Mouse (Mus musculus) megakaryocyte, adult 5-6 weeks (primary cell): ENCODE data around the gene Wscd2. TPM values are rescaled to one million over a fixed set of nuclear protein-coding genes. Genes with fewer than 3 reads are reported as not detected.

Source experiments
- ATAC-seq: 2 replicates; pipeline ENCODE4 v1.8.0; 2016; ENCODE audit warnings: mild to moderate bottlenecking, inconsistent platforms; ENCODE audit not compliant: poor library complexity, severe bottlenecking
- total RNA-seq, 2 experiments: library from RNA; stranded (forward) in 1 of 2; stranded (reverse) in 1 of 2; fragments of 153-499, 151-499 nt in 1 of 2; fragments of 221-1000, 200-1000 nt in 1 of 2; gene quantifications; 2 replicates each; pipeline versions ENCODE4 v1.2.3 to v1.2.4; 2015 to 2017

Wscd2 gene
- total RNA-seq, 2 experiments from 2014 or later, result 0.18 TPM; not detected in 1

GRCm38 (mm10) chr5:113635861-113636565 is 145.9 kb downstream of the Wscd2 start:
- no peak for ATAC-seq

GRCm38 (mm10) chr5:113637631-113638030 is 147.5 kb downstream of the Wscd2 start:
- no peak for ATAC-seq

GRCm38 (mm10) chr5:113638055-113638454 is 147.9 kb downstream of the Wscd2 start:
- no peak for ATAC-seq

GRCm38 (mm10) chr5:113639126-113639525 is 149.0 kb downstream of the Wscd2 start:
- ATAC-seq, result no peak

Other genes with a start within 250 kb of the Wscd2 start
- not detected in 2 replicates for gene Sgsm1, start 179.5 kb upstream of the Wscd2 start, total RNA-seq (2015)
- gene Sgsm1, start 179.5 kb upstream of the Wscd2 start, total RNA-seq (2017), result not detected in 2 replicates
- not detected in 2 replicates for gene Aym1, start 133.0 kb upstream of the Wscd2 start, total RNA-seq (2015)
- not detected in 2 replicates for gene Aym1, start 133.0 kb upstream of the Wscd2 start, total RNA-seq (2017)
- 1.9 and 2.1 TPM in 2 replicates for gene Cmklr1, start 160.1 kb downstream of the Wscd2 start, total RNA-seq (2015)
- gene Cmklr1, start 160.1 kb downstream of the Wscd2 start, total RNA-seq (2017), result 0.41 and 2.2 TPM in 2 replicates
- gene 1700069L16Rik, start 234.4 kb downstream of the Wscd2 start, total RNA-seq (2015), result not detected in 2 replicates
- gene 1700069L16Rik, start 234.4 kb downstream of the Wscd2 start, total RNA-seq (2017), result not detected in 2 replicates
- gene Ficd, start 245.5 kb downstream of the Wscd2 start, total RNA-seq (2015), result 3.9 and 4.2 TPM in 2 replicates
- 2.5 and 2.8 TPM in 2 replicates for gene Ficd, start 245.5 kb downstream of the Wscd2 start, total RNA-seq (2017)